Mouse (Mus musculus) brain, adult 2 months (tissue): ENCODE results near the gene Fam129c.

Experiments used
- DNase-seq: peaks from one replicate; pipeline ENCODE4 v3.0.0; 2011; ENCODE audit warnings: low read depth, low spot score

The Fam129c gene

GRCm38 (mm10) chr8:71574426-71574825 lies 23.0 kb upstream of the Fam129c start:
- no peak for DNase-seq

GRCm38 (mm10) chr8:71575020-71575419 lies 22.4 kb upstream of the Fam129c start:
- no peak for DNase-seq

GRCm38 (mm10) chr8:71577856-71578387 lies 19.5 kb upstream of the Fam129c start:
- no peak for DNase-seq

- DNase-seq: peak; percentile 52
These were observed 18.4 kb upstream of the Fam129c start for GRCm38 (mm10) chr8:71579009-71579408.

- no peak for DNase-seq
These were observed 18.0 kb upstream of the Fam129c start for GRCm38 (mm10) chr8:71579476-71579875.

- DNase-seq: no peak
These were observed 17.2 kb upstream of the Fam129c start for GRCm38 (mm10) chr8:71580201-71580600.

GRCm38 (mm10) chr8:71586891-71587290 lies 10.6 kb upstream of the Fam129c start:
- DNase-seq: peak; percentile 37

- no peak for DNase-seq
These were observed 8.7 kb upstream of the Fam129c start for GRCm38 (mm10) chr8:71588762-71589161.

- no peak for DNase-seq
These were observed 6.4 kb upstream of the Fam129c start for GRCm38 (mm10) chr8:71591017-71591416.

GRCm38 (mm10) chr8:71591471-71592373 lies 5.7 kb upstream of the Fam129c start, which contains the start of gene Pgls:
Pgls (plus strand) TSS chr8:71592176.
- peak; percentile 98 for DNase-seq

GRCm38 (mm10) chr8:71592374-71593170 lies 4.9 kb upstream of the Fam129c start:
- DNase-seq: peak; percentile 96

GRCm38 (mm10) chr8:71593556-71594323 lies 3.7 kb upstream of the Fam129c start:
- DNase-seq: no peak

GRCm38 (mm10) chr8:71594324-71594722 lies 3.1 kb upstream of the Fam129c start:
- DNase-seq: no peak

- DNase-seq: peak; percentile 92
These were observed 1.6 kb upstream of the Fam129c start for GRCm38 (mm10) chr8:71595862-71596261.

- DNase-seq: no peak
These were observed 1.1 kb upstream of the Fam129c start for GRCm38 (mm10) chr8:71596384-71596783.

GRCm38 (mm10) chr8:71596798-71597197 lies 650 bp upstream of the Fam129c start:
- DNase-seq: no peak

GRCm38 (mm10) chr8:71598375-71598774 lies 927 bp downstream of the Fam129c start:
- DNase-seq: no peak

GRCm38 (mm10) chr8:71598841-71599240 lies 1.4 kb downstream of the Fam129c start:
- DNase-seq: no peak

- no peak for DNase-seq
These were observed 4.7 kb downstream of the Fam129c start for GRCm38 (mm10) chr8:71601939-71602665.

GRCm38 (mm10) chr8:71602666-71603334 lies 5.4 kb downstream of the Fam129c start:
- DNase-seq: peak; percentile 78
